Mouse (Mus musculus): ENCODE data around the gene Pdzd8. TPM values are rescaled to one million over a fixed set of nuclear protein-coding genes. Genes with fewer than 3 reads are reported as not detected.

The Pdzd8 gene
- polyA plus RNA-seq, 1 experiment from 2014 or later: 12.6 TPM

DNA sequence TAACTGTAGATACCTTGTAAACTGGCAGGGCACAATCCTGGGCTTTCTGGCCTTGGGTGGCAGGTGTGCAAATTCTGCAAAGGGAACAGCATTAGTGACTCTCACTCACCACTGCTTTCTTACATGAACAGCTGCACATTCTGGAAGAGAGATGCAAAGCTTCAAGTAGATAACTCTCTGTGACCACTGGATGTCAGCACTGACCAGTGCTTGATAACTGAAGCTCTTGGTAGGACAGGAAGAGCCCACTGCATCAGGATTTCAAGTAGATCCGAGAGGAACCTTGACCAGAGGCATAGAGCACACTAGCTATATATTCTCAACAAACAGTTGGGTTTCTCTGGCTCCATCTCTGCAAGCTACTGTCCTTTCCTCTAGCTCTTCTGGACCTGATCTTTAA, 34.4 kb upstream of the Pdzd8 start:
- no peaks in the 10 kb centered on the region for H3K4me1 ChIP-seq (ENCODE audit: control insufficient read depth in 2 of 2, insufficient read depth in 2 of 2, low read length in 2 of 2)
- no peaks in the 10 kb centered on the region for H3K9me3 ChIP-seq (ENCODE audit: control insufficient read depth, low read length)
- H3K4me3 ChIP-seq (ENCODE audit: control insufficient read depth in 1 of 2, insufficient read depth in 1 of 2, low read depth in 1 of 2, low read length in 2 of 2): no peak overlapping the region
- no peaks in the 10 kb centered on the region for H3K36me3 ChIP-seq (ENCODE audit: control insufficient read depth, insufficient read depth, low read length)
- no peak overlapping the region for H3K4me2 ChIP-seq (ENCODE audit: low read length)
- WGBS: 23% methylated on average over 1 of the region's 1 CpGs
- H3K9ac ChIP-seq (ENCODE audit: low read length): no peak overlapping the region
- H3K27ac ChIP-seq (replicated peaks in 1 of 2; ENCODE audit: control insufficient read depth in 1 of 2, insufficient read depth in 1 of 2, low read depth in 2 of 2, low read length in 2 of 2): no peak overlapping the region
- no peak for ATAC-seq (ENCODE audit: insufficient number of reproducible peaks, insufficient read depth, low FRiP score, low read depth)
- H3K27me3 ChIP-seq (ENCODE audit: control insufficient read depth, insufficient read depth, low read length): no peaks in the 10 kb centered on the region

GRCm38 (mm10) chr19:59376481-59376880, 30.9 kb upstream of the Pdzd8 start:
- Histone ChIP-seq H3K4me2 (ENCODE audit: low read length) (no peak overlapping the region), H3K4me3 (ENCODE audit: control insufficient read depth in 1 of 2, insufficient read depth in 1 of 2, low read depth in 1 of 2, low read length in 2 of 2) (no peak overlapping the region), H3K36me3 (ENCODE audit: control insufficient read depth, insufficient read depth, low read length) (no peaks in the 10 kb centered on the region), H3K27ac (replicated peaks in 1 of 2; ENCODE audit: control insufficient read depth in 1 of 2, insufficient read depth in 1 of 2, low read depth in 2 of 2, low read length in 2 of 2) (no peak overlapping the region), H3K4me1 (ENCODE audit: control insufficient read depth in 2 of 2, insufficient read depth in 2 of 2, low read length in 2 of 2) (no peaks in the 10 kb centered on the region), H3K9me3 (ENCODE audit: control insufficient read depth, low read length) (no peaks in the 10 kb centered on the region), H3K9ac (ENCODE audit: low read length) (no peak overlapping the region), H3K27me3 (ENCODE audit: control insufficient read depth, insufficient read depth, low read length) (no peaks in the 10 kb centered on the region)
- no peak for ATAC-seq (ENCODE audit: insufficient number of reproducible peaks, insufficient read depth, low FRiP score, low read depth)
- 74% methylated on average over 2 of the region's 2 CpGs for WGBS

- 69% methylated on average over 6 of the region's 6 CpGs for WGBS
- Histone ChIP-seq H3K27me3 (ENCODE audit: control insufficient read depth, insufficient read depth, low read length) (no peaks in the 10 kb centered on the region), H3K4me1 (ENCODE audit: control insufficient read depth in 2 of 2, insufficient read depth in 2 of 2, low read length in 2 of 2) (no peaks in the 10 kb centered on the region), H3K9me3 (ENCODE audit: control insufficient read depth, low read length) (no peaks in the 10 kb centered on the region), H3K4me3 (ENCODE audit: control insufficient read depth in 1 of 2, insufficient read depth in 1 of 2, low read depth in 1 of 2, low read length in 2 of 2) (no peak overlapping the region), H3K9ac (ENCODE audit: low read length) (no peak overlapping the region), H3K27ac (replicated peaks in 1 of 2; ENCODE audit: control insufficient read depth in 1 of 2, insufficient read depth in 1 of 2, low read depth in 2 of 2, low read length in 2 of 2) (no peak overlapping the region), H3K36me3 (ENCODE audit: control insufficient read depth, insufficient read depth, low read length) (no peaks in the 10 kb centered on the region), H3K4me2 (ENCODE audit: low read length) (no peak overlapping the region)
- no peak for ATAC-seq (ENCODE audit: insufficient number of reproducible peaks, insufficient read depth, low FRiP score, low read depth)
These were observed 29.4 kb upstream of the Pdzd8 start for GRCm38 (mm10) chr19:59374940-59375339.

DNA sequence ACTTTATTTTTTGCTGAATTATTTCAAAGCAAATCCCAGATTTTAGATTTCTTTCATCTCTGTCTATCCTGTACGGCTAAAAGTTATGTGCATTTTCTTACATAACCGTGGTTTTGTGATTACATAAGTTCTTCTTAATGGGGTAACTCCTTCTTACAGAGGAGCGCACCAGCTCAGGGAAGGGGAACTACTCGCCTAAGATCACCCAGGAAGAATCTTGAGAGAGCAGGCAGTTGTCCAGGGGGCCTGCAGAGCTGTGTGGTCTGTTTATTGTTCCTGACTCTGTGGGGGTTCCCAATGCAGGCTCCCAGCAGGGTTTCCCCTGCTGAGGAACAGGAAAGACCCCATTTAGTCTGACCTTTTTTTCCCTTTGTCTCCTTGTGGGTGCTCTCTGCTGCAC, 27.3 kb upstream of the Pdzd8 start:
- Histone ChIP-seq H3K36me3 (ENCODE audit: control insufficient read depth, insufficient read depth, low read length) (no peaks in the 10 kb centered on the region), H3K27ac (replicated peaks in 1 of 2; ENCODE audit: control insufficient read depth in 1 of 2, insufficient read depth in 1 of 2, low read depth in 2 of 2, low read length in 2 of 2) (no peak overlapping the region), H3K4me1 (ENCODE audit: control insufficient read depth in 2 of 2, insufficient read depth in 2 of 2, low read length in 2 of 2) (no peaks in the 10 kb centered on the region), H3K27me3 (ENCODE audit: control insufficient read depth, insufficient read depth, low read length) (no peaks in the 10 kb centered on the region), H3K4me2 (ENCODE audit: low read length) (no peak overlapping the region), H3K4me3 (ENCODE audit: control insufficient read depth in 1 of 2, insufficient read depth in 1 of 2, low read depth in 1 of 2, low read length in 2 of 2) (no peak overlapping the region), H3K9ac (ENCODE audit: low read length) (no peak overlapping the region), H3K9me3 (ENCODE audit: control insufficient read depth, low read length) (no peaks in the 10 kb centered on the region)
- WGBS: 67% methylated on average over 4 of the region's 4 CpGs
- ATAC-seq (ENCODE audit: insufficient number of reproducible peaks, insufficient read depth, low FRiP score, low read depth): no peak

DNA sequence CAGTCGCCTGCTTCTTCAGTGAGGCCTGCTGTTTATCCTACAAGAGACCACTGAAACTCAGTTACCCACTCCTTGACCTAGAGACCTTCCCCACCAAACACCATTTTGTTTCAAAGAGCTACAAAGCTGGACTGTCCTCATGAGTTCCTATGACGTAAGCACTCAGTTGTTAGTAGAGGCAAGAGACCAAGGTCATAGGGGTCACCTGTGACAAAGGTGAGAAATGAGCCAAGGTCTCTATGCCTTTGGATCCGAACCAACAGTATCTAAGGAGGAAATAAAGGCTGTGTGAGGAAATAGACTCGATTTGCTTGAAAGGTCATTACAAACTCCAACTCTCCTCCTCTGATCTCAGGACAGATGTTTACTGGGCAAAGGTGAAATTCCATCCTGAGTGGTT, 25.4 kb upstream of the Pdzd8 start:
- no peak overlapping the region for H3K27ac ChIP-seq (replicated peaks in 1 of 2; ENCODE audit: control insufficient read depth in 1 of 2, insufficient read depth in 1 of 2, low read depth in 2 of 2, low read length in 2 of 2)
- no peak for ATAC-seq (ENCODE audit: insufficient number of reproducible peaks, insufficient read depth, low FRiP score, low read depth)
- no peak overlapping the region for H3K4me2 ChIP-seq (ENCODE audit: low read length)
- no peak overlapping the region for H3K9ac ChIP-seq (ENCODE audit: low read length)
- H3K36me3 ChIP-seq (ENCODE audit: control insufficient read depth, insufficient read depth, low read length): no peaks in the 10 kb centered on the region
- 71% methylated on average over 4 of the region's 4 CpGs for WGBS
- no peak overlapping the region for H3K4me3 ChIP-seq (ENCODE audit: control insufficient read depth in 1 of 2, insufficient read depth in 1 of 2, low read depth in 1 of 2, low read length in 2 of 2)
- H3K27me3 ChIP-seq (ENCODE audit: control insufficient read depth, insufficient read depth, low read length): no peaks in the 10 kb centered on the region
- H3K4me1 ChIP-seq (ENCODE audit: control insufficient read depth in 2 of 2, insufficient read depth in 2 of 2, low read length in 2 of 2): no peaks in the 10 kb centered on the region
- H3K9me3 ChIP-seq (ENCODE audit: control insufficient read depth, low read length): no peaks in the 10 kb centered on the region

DNA sequence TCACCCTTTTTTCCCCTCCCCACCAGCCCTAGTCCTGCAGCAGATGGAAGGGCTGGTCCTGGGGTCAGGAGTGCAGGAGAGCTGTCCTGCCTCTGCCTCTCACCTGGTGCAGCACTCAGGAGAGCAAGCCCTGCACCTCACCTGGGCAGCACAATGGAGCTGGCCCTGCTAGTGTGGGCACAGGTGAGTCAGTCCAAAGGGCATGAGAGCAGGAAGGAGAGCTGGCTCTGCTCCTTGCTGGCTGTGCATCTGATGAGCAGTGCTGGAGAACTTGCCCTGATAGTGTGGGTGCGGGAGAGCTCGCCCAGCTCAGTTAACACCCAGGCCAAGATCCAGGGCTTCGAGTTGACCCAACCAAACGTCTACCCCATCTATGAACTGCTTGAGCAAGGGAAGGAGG, 22.3 kb upstream of the Pdzd8 start:
- Histone ChIP-seq H3K4me2 (ENCODE audit: low read length) (no peak overlapping the region), H3K27ac (replicated peaks in 1 of 2; ENCODE audit: control insufficient read depth in 1 of 2, insufficient read depth in 1 of 2, low read depth in 2 of 2, low read length in 2 of 2) (no peak overlapping the region), H3K9me3 (ENCODE audit: control insufficient read depth, low read length) (no peaks in the 10 kb centered on the region), H3K27me3 (ENCODE audit: control insufficient read depth, insufficient read depth, low read length) (no peaks in the 10 kb centered on the region; the same call in 1 of the 2 replicates), H3K9ac (ENCODE audit: low read length) (no peak overlapping the region), H3K4me3 (ENCODE audit: control insufficient read depth in 1 of 2, insufficient read depth in 1 of 2, low read depth in 1 of 2, low read length in 2 of 2) (no peak overlapping the region), H3K4me1 (ENCODE audit: control insufficient read depth in 2 of 2, insufficient read depth in 2 of 2, low read length in 2 of 2) (no peaks in the 10 kb centered on the region), H3K36me3 (ENCODE audit: control insufficient read depth, insufficient read depth, low read length) (no peaks in the 10 kb centered on the region)
- no peak; the same call in 1 of the 2 replicates for ATAC-seq (ENCODE audit: insufficient number of reproducible peaks, insufficient read depth, low FRiP score, low read depth)
- WGBS: 80% methylated on average over 4 of the region's 4 CpGs

DNA sequence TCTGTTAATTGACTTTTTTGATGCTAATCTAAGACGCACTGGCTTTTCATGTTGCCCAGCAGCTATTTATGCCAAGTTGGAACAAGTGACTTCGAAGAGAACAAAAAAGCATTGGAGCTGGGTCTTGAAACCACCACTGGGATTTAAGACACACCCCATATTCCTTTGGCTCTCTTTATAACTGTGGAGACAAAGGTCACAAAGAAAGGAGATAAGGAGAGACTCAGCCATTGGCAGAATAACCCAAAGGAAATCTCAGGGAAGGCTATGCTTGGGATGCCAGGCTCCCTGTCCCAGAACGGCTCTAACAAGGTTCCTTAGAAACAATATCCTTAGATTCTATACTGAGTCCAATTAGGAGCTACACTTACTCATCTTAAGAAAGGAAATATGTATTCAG, 21.1 kb upstream of the Pdzd8 start:
- ATAC-seq (ENCODE audit: insufficient number of reproducible peaks, insufficient read depth, low FRiP score, low read depth): no peak
- Histone ChIP-seq H3K9me3 (ENCODE audit: control insufficient read depth, low read length) (no peaks in the 10 kb centered on the region), H3K4me3 (ENCODE audit: control insufficient read depth in 1 of 2, insufficient read depth in 1 of 2, low read depth in 1 of 2, low read length in 2 of 2) (no peak overlapping the region), H3K9ac (ENCODE audit: low read length) (no peak overlapping the region), H3K36me3 (ENCODE audit: control insufficient read depth, insufficient read depth, low read length) (no peaks in the 10 kb centered on the region), H3K27me3 (ENCODE audit: control insufficient read depth, insufficient read depth, low read length) (peaks cover 3% of the 10 kb centered on the region; the same call in 1 of the 2 replicates), H3K4me1 (ENCODE audit: control insufficient read depth in 2 of 2, insufficient read depth in 2 of 2, low read length in 2 of 2) (no peaks in the 10 kb centered on the region), H3K4me2 (ENCODE audit: low read length) (no peak overlapping the region), H3K27ac (replicated peaks in 1 of 2; ENCODE audit: control insufficient read depth in 1 of 2, insufficient read depth in 1 of 2, low read depth in 2 of 2, low read length in 2 of 2) (no peak overlapping the region)
- WGBS: 69% methylated on average over 3 of the region's 3 CpGs

- 67% methylated on average over 3 of the region's 3 CpGs for WGBS
- ATAC-seq (ENCODE audit: insufficient number of reproducible peaks, insufficient read depth, low FRiP score, low read depth): no peak
- no peaks in the 10 kb centered on the region for H3K9me3 ChIP-seq (ENCODE audit: control insufficient read depth, low read length)
These were observed 18.1 kb upstream of the Pdzd8 start for GRCm38 (mm10) chr19:59363666-59364065.

More at GRCm38 (mm10) chr19:59363666-59364065, 18.1 kb upstream of the Pdzd8 start:
- Histone ChIP-seq H3K27ac (replicated peaks in 1 of 2; ENCODE audit: control insufficient read depth in 1 of 2, insufficient read depth in 1 of 2, low read depth in 2 of 2, low read length in 2 of 2) (no peak overlapping the region), H3K4me1 (ENCODE audit: control insufficient read depth in 2 of 2, insufficient read depth in 2 of 2, low read length in 2 of 2) (no peaks in the 10 kb centered on the region), H3K36me3 (ENCODE audit: control insufficient read depth, insufficient read depth, low read length) (no peaks in the 10 kb centered on the region), H3K9ac (ENCODE audit: low read length) (no peak overlapping the region), H3K27me3 (ENCODE audit: control insufficient read depth, insufficient read depth, low read length) (peaks cover 15% of the 10 kb centered on the region), H3K4me3 (ENCODE audit: control insufficient read depth in 1 of 2, insufficient read depth in 1 of 2, low read depth in 1 of 2, low read length in 2 of 2) (no peak overlapping the region), H3K4me2 (ENCODE audit: low read length) (no peak overlapping the region)
